Mouse (Mus musculus) midbrain, embryonic 14.5 days (tissue): ENCODE data around the gene C1qtnf4. TPM values are rescaled to one million over a fixed set of nuclear protein-coding genes. Genes with fewer than 3 reads are reported as not detected.
A peak's percentile ranks its signal among the peaks of the same experiment; 100 is the strongest.

Experiments used
- ATAC-seq: fragments of 200-750 bp; cut with Nextera tagmentation; 2 replicates; pipeline ENCODE4 v1.8.0; 2017; ENCODE audit warnings: moderate number of reproducible peaks, moderate library complexity; ENCODE audit not compliant: low FRiP score, low TSS enrichment
- DNase-seq: peaks from one replicate; pipeline ENCODE4 v3.0.0-alpha.2; 2015
- H3K27ac ChIP-seq: fragments of 300-500 bp; sonication (generic); replicated peaks from 2 replicates; pipeline ENCODE4 v1.5.1; 2014; ENCODE audit warnings: mild to moderate bottlenecking, low read depth, low read length, moderate library complexity
- H3K27me3 ChIP-seq: fragments of 300-500 bp; sonication (generic); 2 replicates; pipeline ENCODE4 v1.6.1; 2014; ENCODE audit warnings: low read length, control low read depth, mixed read lengths; ENCODE audit not compliant: control insufficient read depth, insufficient read depth
- H3K36me3 ChIP-seq: fragments of 300-500 bp; sonication (generic); 2 replicates; pipeline ENCODE4 v1.6.1; 2014; ENCODE audit warnings: low read length, control low read depth; ENCODE audit not compliant: control insufficient read depth, insufficient read depth
- H3K4me1 ChIP-seq: fragments of 300-500 bp; sonication (generic); 2 replicates; pipeline ENCODE4 v1.6.1; 2014; ENCODE audit warnings: mild to moderate bottlenecking, antibody characterized with exemption, low read length, control low read depth; ENCODE audit not compliant: control insufficient read depth, insufficient read depth
- H3K4me2 ChIP-seq: fragments of 300-500 bp; sonication (generic); 2 replicates; pipeline ENCODE4 v1.6.1; 2014; ENCODE audit warnings: mild to moderate bottlenecking, low read length, moderate library complexity
- H3K4me3 ChIP-seq: fragments of 300-500 bp; sonication (generic); replicated peaks from 2 replicates; pipeline ENCODE4 v1.5.1; 2014; ENCODE audit warnings: low read depth, low read length
- H3K9ac ChIP-seq: fragments of 300-500 bp; sonication (generic); replicated peaks from 2 replicates; pipeline ENCODE4 v1.6.1; 2014; ENCODE audit warnings: mild to moderate bottlenecking, low read length, moderate library complexity
- H3K9me3 ChIP-seq: fragments of 300-500 bp; sonication (generic); 2 replicates; pipeline ENCODE4 v1.6.1; 2016; ENCODE audit warnings: low read length, control low read depth, mixed read lengths; ENCODE audit not compliant: control insufficient read depth
- WGBS: fragments of 180-500 bp; shearing (Covaris S2); extraction: QIAGEN DNeasy Blood & Tissue Kit; methylation state at CpG from one replicate; pipeline ENCODE4 v1.1.7; 2014; 5-methylcytosine and 5-hydroxymethylcytosine counted together
- polyA plus RNA-seq: library from polyadenylated mRNA; unstranded; fragments of >200 nt; fragmentation: Nextera tagmentation; extraction: Ambion mirVana; gene quantifications from 2 replicates; pipeline ENCODE4 v1.2.1, GENCODE M21; 2014

The C1qtnf4 gene
- polyA plus RNA-seq, 1 experiment from 2014 or later: 95.3 TPM

- WGBS: under 1% methylated on average over 13 of the region's 13 CpGs
- Histone ChIP-seq H3K9me3 (no peaks in the 10 kb centered on the region), H3K4me3 (peak overlapping the region; percentile 87), H3K27me3 (no peaks in the 10 kb centered on the region), H3K9ac (peak overlapping the region; percentile 86), H3K27ac (peak overlapping the region; percentile 90), H3K36me3 (peaks cover 25% of the 10 kb centered on the region), H3K4me2 (peak overlapping the region; percentile 63), H3K4me1 (peaks cover 23% of the 10 kb centered on the region)
- DNase-seq: peak; percentile 66
- ATAC-seq: no peak
These were observed 38.0 kb upstream of the C1qtnf4 start for GRCm38 (mm10) chr2:90847681-90848050.

GRCm38 (mm10) chr2:90848331-90848730, 37.3 kb upstream of the C1qtnf4 start:
- WGBS: 95% methylated on average over 5 of the region's 5 CpGs
- H3K4me2 ChIP-seq: peak overlapping the region; percentile 63
- H3K27ac ChIP-seq: no peak overlapping the region
- peaks cover 30% of the 10 kb centered on the region for H3K36me3 ChIP-seq
- H3K9me3 ChIP-seq: no peaks in the 10 kb centered on the region
- H3K9ac ChIP-seq: peak overlapping the region; percentile 86; the same call in 1 of the 2 replicates
- DNase-seq (no peak), ATAC-seq (no peak)
- H3K4me3 ChIP-seq: peak overlapping the region; percentile 87
- no peaks in the 10 kb centered on the region for H3K27me3 ChIP-seq
- H3K4me1 ChIP-seq: peaks cover 23% of the 10 kb centered on the region

- ATAC-seq (no peak), DNase-seq (no peak)
- peaks cover 49% of the 10 kb centered on the region for H3K36me3 ChIP-seq
These were observed 35.3 kb upstream of the C1qtnf4 start for GRCm38 (mm10) chr2:90850401-90850800.

GRCm38 (mm10) chr2:90861486-90861885, 24.2 kb upstream of the C1qtnf4 start:
- peaks cover 84% of the 10 kb centered on the region for H3K36me3 ChIP-seq
- no peak overlapping the region for H3K27ac ChIP-seq
- no peak overlapping the region for H3K4me3 ChIP-seq
- H3K4me1 ChIP-seq: no peaks in the 10 kb centered on the region
- H3K27me3 ChIP-seq: no peaks in the 10 kb centered on the region
- H3K9ac ChIP-seq: no peak overlapping the region
- WGBS: 95% methylated on average over 2 of the region's 2 CpGs
- H3K4me2 ChIP-seq: no peak overlapping the region
- no peak for ATAC-seq
- no peaks in the 10 kb centered on the region for H3K9me3 ChIP-seq
- no peak for DNase-seq

More at GRCm38 (mm10) chr2:90850401-90850800, 35.3 kb upstream of the C1qtnf4 start:
- Histone ChIP-seq H3K4me3 (no peak overlapping the region), H3K4me1 (peaks cover 23% of the 10 kb centered on the region), H3K27ac (no peak overlapping the region), H3K9ac (no peak overlapping the region), H3K9me3 (no peaks in the 10 kb centered on the region), H3K4me2 (no peak overlapping the region), H3K27me3 (no peaks in the 10 kb centered on the region)
- 100% methylated on average over 1 of the region's 1 CpGs for WGBS

GRCm38 (mm10) chr2:90864184-90864583, 21.5 kb upstream of the C1qtnf4 start:
- no peak overlapping the region for H3K27ac ChIP-seq
- no peak overlapping the region for H3K4me2 ChIP-seq
- no peak overlapping the region for H3K4me3 ChIP-seq
- DNase-seq (peak; percentile 39), ATAC-seq (no peak)
- no peaks in the 10 kb centered on the region for H3K27me3 ChIP-seq
- no peaks in the 10 kb centered on the region for H3K4me1 ChIP-seq
- H3K9me3 ChIP-seq: no peaks in the 10 kb centered on the region
- peaks cover 86% of the 10 kb centered on the region for H3K36me3 ChIP-seq
- no peak overlapping the region for H3K9ac ChIP-seq

- H3K9me3 ChIP-seq: no peaks in the 10 kb centered on the region
- WGBS: 25% methylated on average over 3 of the region's 3 CpGs
- H3K4me2 ChIP-seq: no peak overlapping the region
- no peak overlapping the region for H3K4me3 ChIP-seq
- H3K4me1 ChIP-seq: no peaks in the 10 kb centered on the region
- H3K27me3 ChIP-seq: no peaks in the 10 kb centered on the region
- DNase-seq: peak; percentile 94
- H3K36me3 ChIP-seq: peaks cover 66% of the 10 kb centered on the region
- no peak overlapping the region for H3K27ac ChIP-seq
- no peak overlapping the region for H3K9ac ChIP-seq
- ATAC-seq: peak; percentile 91
These were observed 19.1 kb upstream of the C1qtnf4 start for GRCm38 (mm10) chr2:90866524-90866923.

DNA sequence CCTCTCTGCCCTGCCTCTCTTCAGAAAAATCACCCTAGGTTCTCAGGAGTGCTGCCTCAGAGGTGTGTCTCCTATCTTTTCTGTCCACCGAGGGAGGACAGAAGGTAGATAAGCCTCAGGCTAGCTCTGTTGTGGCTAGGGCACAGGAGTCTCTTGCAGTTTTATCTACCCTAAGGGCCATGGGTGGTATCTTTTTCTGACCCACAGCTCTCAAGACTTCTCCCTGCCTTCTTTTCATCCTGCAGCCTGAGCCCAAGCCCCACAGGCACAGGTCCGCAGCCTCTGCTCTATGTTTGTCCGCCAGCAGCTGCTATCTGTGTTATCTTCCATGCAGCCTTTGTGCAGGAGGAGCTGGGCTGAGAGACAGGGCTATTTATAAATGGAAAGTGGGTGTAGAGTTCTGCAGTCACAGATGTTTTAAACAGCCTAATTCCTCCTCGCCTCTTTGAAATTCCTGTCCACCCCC, 15.5 kb upstream of the C1qtnf4 start:
- H3K4me3 ChIP-seq: no peak overlapping the region
- H3K27me3 ChIP-seq: no peaks in the 10 kb centered on the region
- no peak overlapping the region for H3K9ac ChIP-seq
- H3K4me1 ChIP-seq: no peaks in the 10 kb centered on the region
- no peak for DNase-seq
- WGBS: 53% methylated on average over 4 of the region's 4 CpGs
- no peaks in the 10 kb centered on the region for H3K9me3 ChIP-seq
- H3K4me2 ChIP-seq: no peak overlapping the region
- no peak for ATAC-seq
- peaks cover 33% of the 10 kb centered on the region for H3K36me3 ChIP-seq
- H3K27ac ChIP-seq: no peak overlapping the region

- H3K4me1 ChIP-seq: no peaks in the 10 kb centered on the region
- H3K27ac ChIP-seq: no peak overlapping the region
- peaks cover 22% of the 10 kb centered on the region for H3K36me3 ChIP-seq
- 66% methylated on average over 8 of the region's 8 CpGs for WGBS
- no peak overlapping the region for H3K4me2 ChIP-seq
- H3K9ac ChIP-seq: no peak overlapping the region
- H3K4me3 ChIP-seq: no peak overlapping the region
- H3K9me3 ChIP-seq: no peaks in the 10 kb centered on the region
- no peaks in the 10 kb centered on the region for H3K27me3 ChIP-seq
- ATAC-seq: no peak
- no peak for DNase-seq
These were observed 14.3 kb upstream of the C1qtnf4 start for GRCm38 (mm10) chr2:90871180-90871961.

DNA sequence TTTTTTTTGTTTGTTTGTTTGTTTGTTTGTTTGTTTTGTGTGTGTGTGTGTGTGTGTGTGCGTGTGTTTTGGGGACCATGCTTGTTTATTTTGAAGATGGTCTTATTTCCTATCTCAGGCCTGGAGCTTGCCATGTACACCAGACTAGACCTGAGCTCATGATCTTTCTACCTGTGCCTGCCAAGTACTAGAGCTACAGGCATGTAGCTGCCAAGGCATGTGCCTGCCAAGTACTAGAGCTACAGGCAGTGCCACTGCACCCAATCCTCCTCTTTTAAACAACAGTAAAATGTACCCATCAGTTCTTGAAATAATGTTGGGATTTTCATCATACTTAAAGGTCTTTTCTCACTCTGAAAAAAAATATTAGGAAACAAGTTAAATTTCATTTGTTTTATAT, 11.6 kb upstream of the C1qtnf4 start:
- ATAC-seq (no peak), DNase-seq (no peak)

More for the DNA sequence above, 11.6 kb upstream of the C1qtnf4 start:
- Histone ChIP-seq H3K4me2 (no peak overlapping the region), H3K4me1 (no peaks in the 10 kb centered on the region), H3K27me3 (no peaks in the 10 kb centered on the region), H3K4me3 (no peak overlapping the region), H3K9ac (no peak overlapping the region), H3K36me3 (no peaks in the 10 kb centered on the region), H3K9me3 (no peaks in the 10 kb centered on the region), H3K27ac (no peak overlapping the region)
- 65% methylated on average over 1 of the region's 1 CpGs for WGBS
